Mouse (Mus musculus): ENCODE measurements around the gene Gm37240. TPM values are rescaled to one million over a fixed set of nuclear protein-coding genes. Genes with fewer than 3 reads are reported as not detected.

Gm37240 gene
- total RNA-seq, 2 experiments from 2014 or later: 2.6 to 3.2 TPM

- intact Hi-C loops (cut with DNase I): loop anchor here (10.0 kb wide), 1 partner anchor 711 kb away; no protein-coding TSS in a partner anchor
- DNase-seq (ENCODE audit: extremely low spot score in 1 of 2, low spot score in 2 of 2): no peak
Observed at GRCm38 (mm10) chr3:85666166-85666565, 221.2 kb downstream of the Gm37240 start.

- intact Hi-C loops (cut with DNase I): loop anchor here (10.0 kb wide), 1 partner anchor 710 kb away; no protein-coding TSS in a partner anchor
- DNase-seq (ENCODE audit: extremely low spot score in 1 of 2, low spot score in 2 of 2): peak in 1 of 2 experiments; percentile 62
Observed at GRCm38 (mm10) chr3:85664591-85665171, 222.6 kb downstream of the Gm37240 start.

GRCm38 (mm10) chr3:85663826-85664225 lies 223.5 kb downstream of the Gm37240 start:
- no peak for DNase-seq (ENCODE audit: extremely low spot score in 1 of 2, low spot score in 2 of 2)
- intact Hi-C loops (cut with DNase I): loop anchor here (10.0 kb wide), 1 partner anchor 709 kb away; no protein-coding TSS in a partner anchor

GRCm38 (mm10) chr3:85661926-85662813 lies 225.1 kb downstream of the Gm37240 start:
- peak in 1 of 2 experiments; percentile 46 for DNase-seq (ENCODE audit: extremely low spot score in 1 of 2, low spot score in 2 of 2)
- intact Hi-C loops (cut with DNase I): loop anchor here (10.0 kb wide), 1 partner anchor 707 kb away; no protein-coding TSS in a partner anchor

- intact Hi-C loops (cut with DNase I): loop anchor here (10.0 kb wide), 1 partner anchor 705 kb away; no protein-coding TSS in a partner anchor
- no peak for DNase-seq (ENCODE audit: extremely low spot score in 1 of 2, low spot score in 2 of 2)
Observed at GRCm38 (mm10) chr3:85659681-85660080, 227.6 kb downstream of the Gm37240 start.

- DNase-seq (ENCODE audit: extremely low spot score in 1 of 2, low spot score in 2 of 2): no peak
- intact Hi-C loops (cut with DNase I): no loop called here
Observed at GRCm38 (mm10) chr3:85655538-85655937, 231.8 kb downstream of the Gm37240 start.

GRCm38 (mm10) chr3:85652727-85653665 lies 234.3 kb downstream of the Gm37240 start:
- intact Hi-C loops (cut with DNase I): no loop called here

GRCm38 (mm10) chr3:85649176-85649575 lies 238.1 kb downstream of the Gm37240 start:
- no peak for DNase-seq (ENCODE audit: extremely low spot score in 1 of 2, low spot score in 2 of 2)
- intact Hi-C loops (cut with DNase I): no loop called here

More at GRCm38 (mm10) chr3:85652727-85653665, 234.3 kb downstream of the Gm37240 start:
- no peak for DNase-seq (ENCODE audit: extremely low spot score in 1 of 2, low spot score in 2 of 2)

GRCm38 (mm10) chr3:85645517-85646004 lies 241.8 kb downstream of the Gm37240 start:
- intact Hi-C loops (cut with DNase I): no loop called here
- no peak for DNase-seq (ENCODE audit: extremely low spot score in 1 of 2, low spot score in 2 of 2)

- intact Hi-C loops (cut with DNase I): no loop called here
- DNase-seq (ENCODE audit: extremely low spot score in 1 of 2, low spot score in 2 of 2): no peak
Observed at GRCm38 (mm10) chr3:85644814-85645213, 242.5 kb downstream of the Gm37240 start.

GRCm38 (mm10) chr3:85641751-85642150 lies 245.6 kb downstream of the Gm37240 start:
- no peak for DNase-seq (ENCODE audit: extremely low spot score in 1 of 2, low spot score in 2 of 2)
- intact Hi-C loops (cut with DNase I): no loop called here

- intact Hi-C loops (cut with DNase I): no loop called here
- DNase-seq (ENCODE audit: extremely low spot score in 1 of 2, low spot score in 2 of 2): no peak
Observed at GRCm38 (mm10) chr3:85636716-85637447, 250.4 kb downstream of the Gm37240 start.

- no peak for DNase-seq (ENCODE audit: extremely low spot score in 1 of 2, low spot score in 2 of 2)
- intact Hi-C loops (cut with DNase I): no loop called here
Observed at GRCm38 (mm10) chr3:85635591-85635990, 251.7 kb downstream of the Gm37240 start.

GRCm38 (mm10) chr3:85635126-85635419 lies 252.2 kb downstream of the Gm37240 start:
- intact Hi-C loops (cut with DNase I): no loop called here
- no peak for DNase-seq (ENCODE audit: extremely low spot score in 1 of 2, low spot score in 2 of 2)

- intact Hi-C loops (cut with DNase I): no loop called here
- DNase-seq (ENCODE audit: extremely low spot score in 1 of 2, low spot score in 2 of 2): no peak
Observed at GRCm38 (mm10) chr3:85634389-85635125, 252.8 kb downstream of the Gm37240 start.

- intact Hi-C loops (cut with DNase I): no loop called here
- no peak for DNase-seq (ENCODE audit: extremely low spot score in 1 of 2, low spot score in 2 of 2)
Observed at GRCm38 (mm10) chr3:85633733-85634132, 253.6 kb downstream of the Gm37240 start.

GRCm38 (mm10) chr3:85629895-85630510 lies 257.3 kb downstream of the Gm37240 start:
- intact Hi-C loops (cut with DNase I): no loop called here
- DNase-seq (ENCODE audit: extremely low spot score in 1 of 2, low spot score in 2 of 2): no peak
